Mouse (Mus musculus) left cerebral cortex, adult 2 months (tissue): ENCODE data around the gene Ubiad1. TPM values are rescaled to one million over a fixed set of nuclear protein-coding genes. Genes with fewer than 3 reads are reported as not detected.

Experiments
- DNase-seq, 2 experiments: peaks; one replicate each; pipeline ENCODE4 v3.0.0; 2021 to 2022; ENCODE audit warnings: low spot score in 2 of 2, mixed read lengths in 1 of 2; ENCODE audit errors: extremely low spot score in 1 of 2
- H3K27ac ChIP-seq: fragments of 200-600 bp; 2 replicates; pipeline ENCODE4 v1.8.1; 2022
- H3K4me3 ChIP-seq: fragments of 200-600 bp; 2 replicates; pipeline ENCODE4 v1.8.1; 2022
- CTCF ChIP-seq: fragments of 200-600 bp; IDR thresholded peaks from 2 replicates; pipeline ENCODE4 v1.8.1; 2022; ENCODE audit warnings: antibody characterized with exemption, mild to moderate bottlenecking, moderate library complexity
- intact Hi-C: fragments of 180-260 bp; cut with DNase I; formaldehyde crosslinking; loops from one replicate; pipeline ENCODE4 v1.15.1; 2025
- total RNA-seq, 2 experiments: library from RNA; stranded (reverse); gene quantifications; 2 replicates each; pipeline ENCODE4 v1.2.3; 2021

Ubiad1 gene
- total RNA-seq, 2 experiments from 2014 or later = 9.3 to 9.4 TPM

DNA sequence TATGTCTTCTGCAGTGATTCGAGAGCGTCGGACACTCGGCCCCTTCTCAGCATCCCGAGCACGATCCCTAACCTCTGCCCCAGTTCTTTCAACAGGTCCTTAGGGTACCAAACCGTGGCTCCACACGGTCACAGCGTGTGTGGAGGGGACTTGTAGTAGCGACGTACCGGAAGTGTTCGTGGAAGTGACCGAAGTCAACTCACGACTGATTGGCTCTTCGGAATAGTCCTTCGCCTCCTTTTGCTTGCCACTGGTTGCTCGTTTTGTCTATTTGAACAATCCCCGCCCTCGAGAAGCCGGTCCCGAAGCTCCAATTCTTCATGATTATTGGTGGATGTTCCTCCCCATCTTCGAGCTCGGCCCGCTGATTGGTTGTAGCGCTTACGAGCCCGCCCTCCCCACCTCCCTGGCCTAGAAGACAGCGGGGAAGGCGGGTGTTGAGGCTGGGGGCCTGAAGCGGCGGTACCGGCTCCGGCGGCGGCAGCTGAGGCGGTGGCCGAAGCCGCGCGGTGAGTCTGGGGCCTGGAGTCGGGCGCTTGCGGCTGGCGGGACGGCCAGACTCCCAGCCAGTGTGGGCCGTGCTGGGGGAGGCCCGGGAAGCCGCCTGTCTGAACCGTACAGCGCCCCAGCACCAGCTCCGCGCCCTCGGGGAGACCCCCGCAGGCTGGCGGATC lies 3.7 kb upstream of the Ubiad1 start, which contains the start of gene Mtor:
Mtor (plus strand) TSS at position 433 of the 674 bp plus-strand sequence.
- H3K4me3 ChIP-seq = peak within 1 kb of the TSS; percentile 80
- intact Hi-C loops = no loop called here
- TF ChIP-seq CTCF = no peak
- H3K27ac ChIP-seq = peak within 1 kb of the TSS; percentile 77
- peak; percentile 93 for DNase-seq

- no peak for DNase-seq
- intact Hi-C loops = no loop called here
- Histone ChIP-seq H3K27ac (no peak overlapping the region), H3K4me3 (no peak overlapping the region)
- TF ChIP-seq CTCF = no peak
Observed at GRCm38 (mm10) chr4:148442598-148442997, 2.0 kb downstream of the Ubiad1 start.

GRCm38 (mm10) chr4:148441931-148442330 lies 2.6 kb downstream of the Ubiad1 start:
- no peak for DNase-seq
- H3K4me3 ChIP-seq = no peak overlapping the region
- TF ChIP-seq CTCF = no peak
- H3K27ac ChIP-seq = no peak overlapping the region
- intact Hi-C loops = no loop called here

DNA sequence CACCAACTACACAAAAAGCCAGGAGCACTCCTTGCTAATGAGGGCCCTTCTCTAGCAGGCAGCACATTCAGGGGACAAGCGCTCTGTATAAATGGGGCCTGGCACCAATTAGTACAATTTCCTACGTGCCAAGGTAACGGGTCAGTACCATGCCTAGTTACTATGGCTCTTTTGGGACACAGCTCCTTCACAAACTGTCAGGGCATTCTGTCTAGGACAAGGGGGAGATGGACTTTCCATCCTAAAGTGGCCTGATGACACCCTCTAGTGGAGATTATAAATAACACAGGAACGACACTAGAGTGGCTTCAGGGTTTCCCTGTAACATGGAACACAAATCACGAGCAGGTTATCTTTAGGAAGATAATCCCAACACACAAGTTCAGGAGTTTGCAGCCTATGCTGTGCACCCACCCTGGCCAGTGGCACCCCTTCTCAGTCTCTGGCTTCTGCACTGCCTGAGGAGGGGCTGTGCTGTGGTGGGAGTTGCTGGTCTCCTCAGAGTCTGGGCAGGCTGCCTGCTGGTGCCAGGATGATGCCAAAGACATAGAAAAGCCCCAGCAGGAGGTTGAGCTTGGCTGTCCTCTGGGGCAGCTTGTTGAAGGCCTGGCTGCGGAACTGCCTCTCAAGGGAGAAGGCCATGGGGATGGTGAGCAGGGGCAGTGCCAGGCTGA lies 8.8 kb downstream of the Ubiad1 start:
- Histone ChIP-seq H3K27ac (peak overlapping the region; percentile 30; the same call in 1 of the 2 replicates), H3K4me3 (no peak overlapping the region)
- intact Hi-C loops = loop anchor here (2.0 to 5.0 kb wide), 2 partner anchors 265 to 318 kb away; no protein-coding TSS in a partner anchor
- DNase-seq = peak; percentile 44 to 47
- TF ChIP-seq CTCF = peak; percentile 67

DNA sequence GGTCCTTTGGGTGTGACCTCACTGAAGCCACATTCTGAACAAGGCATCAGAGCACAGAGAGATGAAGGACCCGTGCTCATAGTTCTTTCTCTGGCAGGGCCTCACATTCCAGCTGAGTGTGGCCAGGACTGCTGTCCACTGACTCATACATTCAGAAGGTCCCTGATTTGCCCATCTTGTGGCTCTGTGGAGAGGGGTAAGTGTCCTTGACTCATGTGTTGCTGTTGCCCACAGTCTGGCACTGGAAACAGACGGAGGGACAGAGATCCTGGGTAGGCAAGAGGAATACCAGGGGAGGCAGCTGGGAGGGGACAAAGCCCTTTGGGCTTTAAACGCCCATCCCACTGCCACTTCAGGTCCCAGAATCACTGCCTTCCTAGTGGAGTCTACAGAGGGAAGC lies 9.5 kb downstream of the Ubiad1 start:
- Histone ChIP-seq H3K4me3 (no peak overlapping the region), H3K27ac (peak overlapping the region; percentile 30; the same call in 1 of the 2 replicates)
- no peak for DNase-seq
- TF ChIP-seq CTCF = no peak
- intact Hi-C loops = loop anchor here (2.0 to 5.0 kb wide), 2 partner anchors 264 to 318 kb away; no protein-coding TSS in a partner anchor

GRCm38 (mm10) chr4:148434554-148434953 lies 10.0 kb downstream of the Ubiad1 start:
- no peak for TF ChIP-seq CTCF
- intact Hi-C loops = loop anchor here (2.0 to 5.0 kb wide), 2 partner anchors 147 to 264 kb away; partner anchors contain the start of gene Disp3
- Histone ChIP-seq H3K4me3 (no peak overlapping the region), H3K27ac (no peak overlapping the region)
- no peak for DNase-seq

- no peak overlapping the region for H3K27ac ChIP-seq
- DNase-seq = no peak
- intact Hi-C loops = loop anchor here (2.0 to 5.0 kb wide), 2 partner anchors 147 to 263 kb away; partner anchors contain the start of gene Disp3
- TF ChIP-seq CTCF = no peak
- H3K4me3 ChIP-seq = no peak overlapping the region
Observed at GRCm38 (mm10) chr4:148433813-148434212, 10.8 kb downstream of the Ubiad1 start.

GRCm38 (mm10) chr4:148433336-148433735 lies 11.2 kb downstream of the Ubiad1 start:
- no peak for DNase-seq
- no peak for TF ChIP-seq CTCF
- Histone ChIP-seq H3K27ac (no peak overlapping the region), H3K4me3 (no peak overlapping the region)
- intact Hi-C loops = loop anchor here (5.0 kb wide), 1 partner anchor 146 kb away; the partner anchor contains the start of gene Disp3

DNA sequence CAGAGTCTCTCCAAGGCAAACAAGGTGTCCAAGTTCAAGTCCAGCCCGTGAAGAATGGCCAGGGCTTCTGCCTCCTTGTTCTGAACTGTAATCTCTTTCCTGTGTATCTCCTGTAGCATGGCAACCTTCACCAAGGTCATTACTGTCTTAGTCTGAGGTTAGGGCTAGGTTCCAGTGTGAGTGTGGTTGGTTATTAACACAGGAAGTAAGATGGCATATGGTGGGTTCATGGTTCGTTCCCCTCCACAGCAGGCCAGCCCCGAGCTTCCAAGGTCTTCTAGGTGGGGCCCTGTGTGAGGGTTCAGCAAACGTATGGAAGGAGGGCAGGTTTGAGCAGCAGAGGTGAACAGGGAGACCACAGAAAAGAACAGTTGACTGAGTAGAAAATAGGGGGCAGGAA lies 12.1 kb downstream of the Ubiad1 start:
- TF ChIP-seq CTCF = no peak
- Histone ChIP-seq H3K27ac (no peak overlapping the region), H3K4me3 (no peak overlapping the region)
- intact Hi-C loops = loop anchor here (5.0 kb wide), 1 partner anchor 145 kb away; the partner anchor contains the start of gene Disp3
- DNase-seq = no peak

GRCm38 (mm10) chr4:148430880-148431519 lies 13.6 kb downstream of the Ubiad1 start:
- no peak for DNase-seq
- intact Hi-C loops = loop anchor here (5.0 kb wide), 1 partner anchor 144 kb away; the partner anchor contains the start of gene Disp3
- no peak overlapping the region for H3K27ac ChIP-seq
- H3K4me3 ChIP-seq = no peak overlapping the region
- TF ChIP-seq CTCF = no peak

DNA sequence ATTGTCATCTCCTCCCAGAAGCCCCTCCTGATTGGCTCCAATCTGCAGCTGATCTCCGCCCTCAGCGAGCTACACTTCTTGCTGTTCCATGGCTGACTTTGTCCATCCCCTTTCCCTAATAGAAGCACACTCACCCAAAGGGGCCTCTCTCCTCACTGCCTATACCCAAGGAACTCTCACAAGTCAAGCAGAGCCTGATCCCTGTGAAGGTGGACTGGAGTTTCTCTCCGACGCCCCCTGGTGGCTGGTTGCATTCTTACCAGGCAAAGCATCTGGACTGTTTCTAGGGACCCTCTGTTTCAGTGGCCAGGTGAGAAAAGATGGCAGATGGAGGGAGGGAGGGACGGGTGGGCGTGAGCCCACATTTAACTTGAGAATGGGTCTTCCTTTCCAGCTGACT lies 14.9 kb downstream of the Ubiad1 start:
- no peak overlapping the region for H3K4me3 ChIP-seq
- DNase-seq = peak; percentile 66 to 77
- TF ChIP-seq CTCF = peak; percentile 77
- intact Hi-C loops = loop anchor here (5.0 kb wide), 2 partner anchors 97 to 142 kb away; partner anchors contain the start of gene Disp3
- H3K27ac ChIP-seq = no peak overlapping the region
